Mouse (Mus musculus): ENCODE measurements around the gene Rcc1. TPM values are rescaled to one million over a fixed set of nuclear protein-coding genes. Genes with fewer than 3 reads are reported as not detected.
"Not testable (repeated sequence)": the region's sequence is repeated elsewhere in the genome, so short reads cannot be mapped to it uniquely, and the experiment has no call there.

Rcc1 gene
- total RNA-seq, 2 experiments from 2014 or later: 13.8 to 14.0 TPM

- intact Hi-C loops (cut with DNase I): no loop called here
- no peak for DNase-seq (ENCODE audit: low spot score in 2 of 2)
Measured at GRCm38 (mm10) chr4:132329835-132330354, 23.5 kb downstream of the Rcc1 start.

- intact Hi-C loops (cut with DNase I): no loop called here
- peak; percentile 66 to 80 for DNase-seq (ENCODE audit: low spot score in 2 of 2)
Measured at GRCm38 (mm10) chr4:132329115-132329834, 24.1 kb downstream of the Rcc1 start, which contains the start of gene Trnau1ap. Gene Trnau1ap (minus strand): TSS chr4:132329538.

GRCm38 (mm10) chr4:132328391-132328982, 24.9 kb downstream of the Rcc1 start:
- DNase-seq (ENCODE audit: low spot score in 2 of 2): no peak
- intact Hi-C loops (cut with DNase I): no loop called here

DNA sequence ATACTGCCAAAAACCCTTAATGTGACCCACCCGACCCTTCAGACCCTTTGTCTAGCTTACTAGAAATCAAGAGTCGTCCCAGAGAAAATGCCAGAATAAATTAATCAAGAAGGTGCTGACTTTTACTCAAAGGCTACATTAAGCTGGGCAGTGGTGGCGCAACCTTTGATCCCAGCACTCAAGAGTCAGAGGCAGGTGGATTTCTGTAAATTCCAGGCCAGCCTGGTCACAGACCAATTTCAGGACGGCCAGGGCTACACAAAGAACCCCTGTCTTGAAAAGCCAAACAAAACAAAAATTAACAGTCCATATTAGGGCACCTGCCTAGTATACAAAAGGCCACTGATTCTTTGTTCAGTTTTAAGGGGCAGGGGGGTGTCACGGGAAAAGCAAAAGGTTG, 26.9 kb downstream of the Rcc1 start:
- intact Hi-C loops (cut with DNase I): no loop called here

DNA sequence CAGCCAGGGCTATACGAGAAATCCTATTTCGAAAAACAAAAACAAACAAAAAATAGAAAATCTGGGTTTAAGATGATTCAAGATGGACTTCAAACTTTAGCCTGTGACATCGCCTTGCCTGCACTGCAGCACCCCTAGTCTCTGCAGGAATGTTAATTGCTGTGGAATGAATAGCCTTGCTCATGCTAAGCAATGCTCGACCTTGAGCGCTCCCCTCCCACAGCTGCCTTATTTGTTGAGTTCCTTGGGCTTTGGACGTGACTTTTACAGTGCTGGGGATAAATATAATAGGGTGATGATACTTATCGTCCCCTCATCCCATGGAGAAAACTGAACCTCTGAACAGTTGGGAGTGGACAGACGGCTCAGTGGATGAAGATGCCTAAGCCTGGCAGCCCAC, 37.7 kb downstream of the Rcc1 start:
- intact Hi-C loops (cut with DNase I): no loop called here

More for the DNA sequence above, 26.9 kb downstream of the Rcc1 start:
- DNase-seq (ENCODE audit: low spot score in 2 of 2): no peak

GRCm38 (mm10) chr4:132312627-132313026, 40.8 kb downstream of the Rcc1 start:
- intact Hi-C loops (cut with DNase I): no loop called here
- no peak for DNase-seq (ENCODE audit: low spot score in 2 of 2)

More for the DNA sequence above, 37.7 kb downstream of the Rcc1 start:
- DNase-seq (ENCODE audit: low spot score in 2 of 2): no peak

GRCm38 (mm10) chr4:132311801-132312200, 41.6 kb downstream of the Rcc1 start:
- no peak for DNase-seq (ENCODE audit: low spot score in 2 of 2)
- intact Hi-C loops (cut with DNase I): no loop called here

GRCm38 (mm10) chr4:132311209-132311608, 42.2 kb downstream of the Rcc1 start:
- intact Hi-C loops (cut with DNase I): no loop called here
- DNase-seq (ENCODE audit: low spot score in 2 of 2): no peak

DNA sequence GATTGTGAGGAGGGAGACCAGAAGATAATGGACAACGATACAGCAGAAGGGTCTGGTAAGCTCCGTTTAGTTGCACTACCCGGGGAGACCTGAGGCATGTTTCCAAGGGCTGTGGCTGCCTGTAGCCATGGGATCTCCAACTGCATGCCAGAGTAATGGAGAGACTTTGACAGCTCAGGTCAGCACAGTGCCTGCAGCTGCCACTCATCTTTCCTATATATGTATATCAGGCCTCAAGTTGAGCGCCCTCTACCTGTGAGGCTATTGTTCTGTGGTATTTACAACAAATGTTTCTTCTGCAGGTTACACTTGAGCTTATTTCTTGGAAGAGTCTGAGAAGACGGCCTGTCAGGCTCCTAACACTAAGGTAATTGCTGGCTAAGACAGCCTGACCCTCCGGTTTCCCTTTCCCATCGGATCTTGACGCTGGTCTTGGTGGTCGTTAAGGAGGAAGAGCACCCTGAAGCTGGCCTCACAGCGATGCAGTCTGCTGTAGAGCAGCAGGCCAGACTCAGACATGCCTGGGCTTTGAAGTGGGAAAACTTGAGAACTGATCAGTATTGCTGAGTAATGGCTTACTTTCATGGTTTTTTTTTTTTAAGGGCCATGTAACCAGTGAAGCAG, 43.4 kb downstream of the Rcc1 start:
- intact Hi-C loops (cut with DNase I): no loop called here
- peak; percentile 42 to 46 for DNase-seq (ENCODE audit: low spot score in 2 of 2)

DNA sequence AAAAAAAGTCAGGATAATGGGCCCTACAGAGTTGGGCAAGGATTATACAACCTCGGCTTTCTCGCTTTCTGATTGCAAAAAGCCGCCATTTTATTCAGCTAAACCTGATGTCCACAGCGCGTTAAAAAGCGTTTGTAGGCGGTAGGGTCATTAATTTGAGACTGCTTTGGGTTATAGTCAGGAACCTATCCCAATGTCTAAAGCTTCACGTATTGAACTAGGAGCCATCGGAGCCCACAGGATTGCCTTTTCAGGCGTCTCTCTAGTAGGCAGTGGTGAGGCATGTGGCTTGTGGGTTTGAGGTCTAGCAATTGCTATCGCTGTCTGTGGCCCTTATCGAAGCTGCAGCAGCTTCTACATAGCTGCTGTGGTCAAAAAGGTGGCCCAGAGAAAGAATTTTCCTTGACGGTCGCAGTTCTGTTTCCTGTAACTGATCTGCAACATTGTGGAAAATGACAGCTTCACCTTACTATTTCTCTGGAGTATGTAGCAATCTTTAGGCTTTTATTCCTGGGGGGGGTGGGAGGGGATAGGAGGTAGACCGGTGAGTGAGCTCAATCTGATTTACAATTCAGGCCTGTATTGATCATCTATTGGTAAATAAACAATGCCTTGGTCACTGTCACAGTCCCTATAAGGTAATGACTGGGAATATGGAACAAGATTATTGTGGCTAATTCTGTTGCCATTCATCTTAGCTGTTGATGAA, 44.1 kb downstream of the Rcc1 start:
- intact Hi-C loops (cut with DNase I): no loop called here
- no peak for DNase-seq (ENCODE audit: low spot score in 2 of 2)

GRCm38 (mm10) chr4:132308437-132309139, 44.8 kb downstream of the Rcc1 start:
- intact Hi-C loops (cut with DNase I): no loop called here
- DNase-seq (ENCODE audit: low spot score in 2 of 2): peak; percentile 92 to 93

- intact Hi-C loops (cut with DNase I): no loop called here
- no peak for DNase-seq (ENCODE audit: low spot score in 2 of 2)
Measured at GRCm38 (mm10) chr4:132306004-132306403, 47.4 kb downstream of the Rcc1 start.

DNA sequence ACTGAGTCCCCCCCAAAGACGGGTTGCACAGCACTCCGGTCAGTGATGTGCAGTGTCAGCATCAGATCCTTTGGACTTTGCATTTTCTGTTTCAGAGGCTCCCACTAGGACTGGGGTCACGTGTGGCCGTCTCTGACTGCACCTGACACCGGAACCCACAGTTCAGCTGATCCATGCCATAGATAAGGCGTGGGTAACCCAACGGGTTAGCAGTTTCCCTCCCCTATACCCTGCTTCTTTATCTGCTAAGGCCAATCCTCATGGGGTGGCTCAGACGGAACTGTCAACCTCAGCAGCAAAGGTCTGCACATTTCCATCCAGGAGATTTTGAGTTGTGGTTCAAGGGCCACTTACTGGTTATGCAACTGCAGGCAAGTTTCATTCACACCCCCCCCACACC, 48.1 kb downstream of the Rcc1 start:
- no peak for DNase-seq (ENCODE audit: low spot score in 2 of 2)
- intact Hi-C loops (cut with DNase I): no loop called here

DNA sequence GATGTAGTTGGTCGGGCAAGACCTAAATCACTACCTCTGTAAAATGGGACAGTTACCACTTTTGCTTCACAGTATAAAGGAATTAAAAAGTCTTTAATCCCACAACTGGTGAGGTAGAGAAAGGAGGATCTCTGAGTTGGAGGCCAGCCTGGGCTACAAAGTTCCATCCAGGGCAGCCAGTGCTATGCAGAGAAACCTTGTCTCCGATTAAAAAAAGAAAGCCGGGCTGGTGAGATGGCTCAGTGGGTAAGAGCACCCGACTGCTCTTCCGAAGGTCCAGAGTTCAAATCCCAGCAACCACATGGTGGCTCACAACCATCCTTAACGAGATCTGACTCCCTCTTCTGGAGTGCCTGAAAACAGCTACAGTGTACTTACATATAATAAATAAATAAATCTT, 49.9 kb downstream of the Rcc1 start:
- DNase-seq (ENCODE audit: low spot score in 2 of 2); intact Hi-C loops (cut with DNase I): not testable (repeated sequence)

DNA sequence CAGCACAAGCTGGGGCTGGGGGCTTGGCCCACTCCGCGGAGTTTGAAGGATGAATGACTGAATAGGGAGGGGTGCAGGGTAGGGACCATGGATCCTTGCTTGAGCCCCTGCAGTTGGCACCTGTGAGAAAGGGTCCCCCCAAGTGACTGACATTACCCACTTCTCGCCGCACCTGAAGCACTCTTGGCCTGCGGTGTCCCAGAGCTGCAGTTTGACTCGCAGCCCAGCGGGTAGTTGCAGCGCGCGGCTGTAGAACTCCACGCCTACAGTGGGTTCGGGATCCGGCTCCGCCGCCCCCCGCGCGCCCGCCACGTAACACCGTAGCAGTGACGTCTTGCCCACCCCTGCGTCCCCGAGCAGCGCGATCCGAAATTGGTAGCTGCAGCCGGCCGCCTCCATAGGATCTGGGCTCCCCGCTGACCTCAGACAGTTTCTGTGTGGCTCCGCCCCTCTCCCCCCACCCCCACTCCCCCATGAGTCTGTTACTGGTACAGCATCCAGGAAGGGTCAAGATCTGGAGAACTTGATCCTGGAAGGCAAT, 50.4 kb downstream of the Rcc1 start, which contains the start of gene Rab42:
Rab42 (minus strand) TSS at position 447 of the 541 bp plus-strand sequence.
- intact Hi-C loops (cut with DNase I): no loop called here
- DNase-seq (ENCODE audit: low spot score in 2 of 2): peak; percentile 62 to 66

DNA sequence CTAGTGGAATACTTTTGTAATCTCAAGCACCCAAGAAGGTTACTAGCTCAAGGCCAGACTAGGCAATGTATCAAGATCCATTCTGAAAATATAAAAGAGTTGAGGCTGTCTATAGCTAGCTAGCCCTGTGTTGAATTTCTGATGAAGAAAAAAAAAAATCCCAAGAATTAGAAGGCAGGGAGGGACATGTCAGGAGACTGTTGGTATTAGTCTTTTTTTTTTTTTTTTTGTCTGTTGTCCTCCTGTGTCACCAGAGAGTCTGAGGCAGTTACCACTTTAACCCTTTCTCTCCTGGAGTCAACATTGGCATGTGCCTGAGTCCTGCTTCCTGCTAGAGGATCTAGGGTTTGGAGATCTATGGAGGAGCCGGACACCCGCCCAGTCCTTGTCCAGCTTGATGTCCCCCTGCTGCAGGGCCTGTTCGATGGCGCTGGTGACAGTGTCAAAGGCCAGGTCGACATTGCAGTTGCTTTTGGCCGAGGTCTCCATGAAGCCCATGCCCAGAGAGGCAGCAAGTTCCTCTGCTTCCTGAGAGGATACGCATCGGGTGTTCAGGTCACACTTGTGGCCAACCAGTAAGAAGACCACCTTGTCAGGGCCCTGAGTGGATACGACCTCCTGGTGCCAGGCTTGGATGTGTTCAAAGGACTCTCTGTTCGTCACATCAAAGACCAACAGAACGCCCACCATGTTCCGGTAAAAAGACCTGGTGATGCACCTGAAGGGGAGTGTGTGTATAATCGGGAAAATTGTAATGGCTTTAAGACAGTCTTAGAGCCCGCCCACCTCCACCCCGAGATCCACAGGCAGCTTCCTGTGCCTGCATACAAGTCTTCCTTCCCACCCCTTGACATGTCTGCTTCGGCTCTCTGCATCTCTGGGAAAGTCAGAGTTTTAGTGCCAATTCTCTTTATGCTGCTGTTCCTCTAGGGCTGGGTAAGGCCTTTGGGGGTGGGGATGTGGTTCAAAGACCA, 51.2 kb downstream of the Rcc1 start:
- intact Hi-C loops (cut with DNase I): no loop called here
- DNase-seq (ENCODE audit: low spot score in 2 of 2): no peak

GRCm38 (mm10) chr4:132301486-132301885, 51.9 kb downstream of the Rcc1 start:
- intact Hi-C loops (cut with DNase I): no loop called here
- DNase-seq (ENCODE audit: low spot score in 2 of 2): no peak

DNA sequence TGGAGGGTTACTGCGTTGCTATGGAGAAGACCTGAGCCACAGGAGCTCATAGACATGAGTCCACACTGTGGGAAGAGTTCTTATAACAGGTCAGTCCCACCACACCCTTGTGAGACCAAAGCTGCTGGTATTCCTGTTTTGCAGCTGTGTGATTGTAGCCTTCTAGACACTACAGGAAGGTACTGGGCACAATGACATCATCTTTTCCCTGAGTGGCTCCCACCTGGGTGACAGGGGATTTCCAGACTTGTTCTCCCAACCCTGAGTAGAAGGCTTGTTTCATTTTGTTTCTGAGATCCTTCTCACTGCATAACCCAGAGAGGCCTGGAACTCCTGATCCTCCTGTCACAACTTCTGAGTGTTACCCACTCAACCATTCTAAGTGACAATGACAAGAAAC, 53.6 kb downstream of the Rcc1 start:
- intact Hi-C loops (cut with DNase I): no loop called here

More for the DNA sequence above, 53.6 kb downstream of the Rcc1 start:
- DNase-seq (ENCODE audit: low spot score in 2 of 2): no peak

Measured in left cerebral cortex, postnatal 14 days (tissue).